Mouse (Mus musculus): ENCODE data around the gene Ascc2.

Ascc2 gene

GRCm38 (mm10) chr11:4637534-4638234 lies at the start of gene Ascc2:
Gene Ascc2 (plus strand): TSS chr11:4637747.
- DNase-seq: peak; percentile 91 to 93

- DNase-seq: no peak
Observed at GRCm38 (mm10) chr11:4591811-4592210, 45.7 kb upstream of the Ascc2 start.

GRCm38 (mm10) chr11:4593491-4593848 lies 44.1 kb upstream of the Ascc2 start:
- no peak for DNase-seq

- DNase-seq: no peak
Observed at GRCm38 (mm10) chr11:4593849-4594607, 43.5 kb upstream of the Ascc2 start.

- peak; percentile 97 to 99 for DNase-seq
Observed at GRCm38 (mm10) chr11:4594608-4595500, 42.7 kb upstream of the Ascc2 start, which contains the start of gene Mtmr3. Gene Mtmr3 (minus strand): TSS chr11:4594863.

GRCm38 (mm10) chr11:4598411-4598810 lies 39.1 kb upstream of the Ascc2 start:
- no peak for DNase-seq

GRCm38 (mm10) chr11:4599916-4600315 lies 37.6 kb upstream of the Ascc2 start:
- no peak for DNase-seq

GRCm38 (mm10) chr11:4601890-4602289 lies 35.7 kb upstream of the Ascc2 start:
- no peak for DNase-seq

- peak in 1 of 2 experiments; percentile 11 for DNase-seq
Observed at GRCm38 (mm10) chr11:4602691-4603441, 34.7 kb upstream of the Ascc2 start.

- DNase-seq: no peak
Observed at GRCm38 (mm10) chr11:4604441-4604840, 33.1 kb upstream of the Ascc2 start.

GRCm38 (mm10) chr11:4605414-4605813 lies 32.1 kb upstream of the Ascc2 start:
- peak; percentile 17 to 23 for DNase-seq

- DNase-seq: no peak
Observed at GRCm38 (mm10) chr11:4606541-4606940, 31.0 kb upstream of the Ascc2 start.

- no peak for DNase-seq
Observed at GRCm38 (mm10) chr11:4611904-4612303, 25.6 kb upstream of the Ascc2 start.

GRCm38 (mm10) chr11:4620017-4620485 lies 17.5 kb upstream of the Ascc2 start, which contains the start of gene Gm11032:
Gene Gm11032 (plus strand): TSS chr11:4620067.
- DNase-seq: no peak

- no peak for DNase-seq
Observed at GRCm38 (mm10) chr11:4620501-4621108, 16.9 kb upstream of the Ascc2 start.

- no peak for DNase-seq
Observed at GRCm38 (mm10) chr11:4621866-4622265, 15.7 kb upstream of the Ascc2 start.

- no peak for DNase-seq
Observed at GRCm38 (mm10) chr11:4622442-4622986, 15.0 kb upstream of the Ascc2 start.

GRCm38 (mm10) chr11:4622997-4623396 lies 14.6 kb upstream of the Ascc2 start:
- DNase-seq: no peak

GRCm38 (mm10) chr11:4625931-4626330 lies 11.6 kb upstream of the Ascc2 start:
- no peak for DNase-seq

- DNase-seq: no peak
Observed at GRCm38 (mm10) chr11:4627636-4628035, 9.9 kb upstream of the Ascc2 start.

GRCm38 (mm10) chr11:4629861-4630280 lies 7.7 kb upstream of the Ascc2 start:
- DNase-seq: no peak

All from thymus, postnatal 36 days (tissue).